ENCODE assay signal across 8 mouse cellular contexts in the genomic region with DNA sequence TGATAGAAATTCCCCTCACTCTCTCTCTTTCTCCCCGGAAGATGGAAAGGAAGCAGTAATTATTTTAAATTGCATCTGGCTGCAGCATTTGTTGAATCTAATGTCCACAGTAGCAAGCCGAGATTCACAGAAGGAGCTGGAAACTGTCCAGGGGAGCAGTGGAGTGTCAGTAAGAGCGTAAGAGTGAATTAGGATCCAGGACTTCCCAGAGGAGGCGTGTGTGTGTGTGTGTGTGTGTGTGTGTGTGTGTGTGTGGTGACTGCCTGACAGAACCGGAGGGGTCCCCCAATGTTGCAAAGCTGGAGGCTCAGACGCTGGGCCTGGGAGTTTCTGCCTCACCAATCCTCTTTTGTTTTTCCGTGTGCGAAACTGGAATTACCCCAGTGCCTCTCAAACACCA. TPM values are rescaled to one million over a fixed set of nuclear protein-coding genes. Genes with fewer than 3 reads are reported as not detected.
DNase-seq lines count a peak whose midpoint lies in the region; ATAC-seq lines count a peak whose summit lies in the region.

No protein-coding gene starts in this region.

- DNase-seq in hindbrain, embryonic 10.5 days (ENCODE audit: low spot score), result no peak
- DNase-seq in hindbrain, embryonic 11.5 days (ENCODE audit: low spot score), result no peak
- peak; percentile 37 for DNase-seq in right cerebral cortex, postnatal 4 days
- no peak for DNase-seq in right cerebral cortex, adult 18-20 months
- no peak for DNase-seq in layer of hippocampus, adult 9-10 months (ENCODE audit: low spot score)
- no peak for DNase-seq in urinary bladder, postnatal 36 days (ENCODE audit: low spot score in 2 of 2)

- no peak overlapping the region for H3K9ac ChIP-seq in hindbrain, embryonic 11.5 days (ENCODE audit: low read depth, low read length)
- peak overlapping the region; percentile 57 for H3K9ac ChIP-seq in hindbrain, embryonic 13.5 days
- H3K9ac ChIP-seq in neural tube, embryonic 15.5 days (replicated peaks), result peak overlapping the region; percentile 33; the same call in 1 of the 2 replicates

- H3K36me3 ChIP-seq in hindbrain, embryonic 10.5 days, result peaks cover 29% of the 10 kb centered on the region
- 0 out of 2 replicates have a peak, but pooled peaks cover 2% of the 10 kb centered on the region for H3K36me3 ChIP-seq in hindbrain, embryonic 11.5 days (ENCODE audit: control insufficient read depth, insufficient read depth, low read length)
- peaks cover 29% of the 10 kb centered on the region for H3K36me3 ChIP-seq in hindbrain, embryonic 13.5 days
- H3K36me3 ChIP-seq in neural tube, embryonic 15.5 days, result peaks cover 29% of the 10 kb centered on the region

- peaks cover 13% of the 10 kb centered on the region for H3K4me1 ChIP-seq in hindbrain, embryonic 10.5 days (replicated peaks)
- no peaks in the 10 kb centered on the region for H3K4me1 ChIP-seq in hindbrain, embryonic 11.5 days (replicated peaks; ENCODE audit: control insufficient read depth, insufficient read depth, low read length)
- peaks cover 24% of the 10 kb centered on the region for H3K4me1 ChIP-seq in hindbrain, embryonic 13.5 days (replicated peaks)
- peaks cover 27% of the 10 kb centered on the region for H3K4me1 ChIP-seq in neural tube, embryonic 15.5 days

- peak overlapping the region; percentile 98 for H3K4me3 ChIP-seq in hindbrain, embryonic 10.5 days
- no peak overlapping the region for H3K4me3 ChIP-seq in hindbrain, embryonic 11.5 days (ENCODE audit: low read depth, low read length)
- H3K4me3 ChIP-seq in hindbrain, embryonic 13.5 days, result peak overlapping the region; percentile 93; the same call in 1 of the 2 replicates
- peak overlapping the region; percentile 95 for H3K4me3 ChIP-seq in neural tube, embryonic 15.5 days (replicated peaks)

- ATAC-seq in hindbrain, embryonic 11.5 days (ENCODE audit: low FRiP score), result no peak
- ATAC-seq in hindbrain, embryonic 13.5 days (ENCODE audit: low FRiP score), result peak; percentile 64; the same call in 1 of the 2 replicates
- peak; percentile 53 for ATAC-seq in neural tube, embryonic 15.5 days (ENCODE audit: low FRiP score)

- WGBS in hindbrain, embryonic 10.5 days, result 54% methylated on average over 8 of the region's 8 CpGs
- 49% methylated on average over 8 of the region's 8 CpGs for WGBS in hindbrain, embryonic 11.5 days
- WGBS in hindbrain, embryonic 13.5 days, result 43% methylated on average over 8 of the region's 8 CpGs
- WGBS in neural tube, embryonic 15.5 days, result 21% methylated on average over 8 of the region's 8 CpGs

- no peak overlapping the region for H3K27ac ChIP-seq in hindbrain, embryonic 10.5 days
- no peak overlapping the region for H3K27ac ChIP-seq in hindbrain, embryonic 11.5 days (ENCODE audit: low read depth, low read length)
- peak overlapping the region; percentile 55 for H3K27ac ChIP-seq in hindbrain, embryonic 13.5 days
- H3K27ac ChIP-seq in neural tube, embryonic 15.5 days (replicated peaks), result peak overlapping the region; percentile 76

- peaks cover 6% of the 10 kb centered on the region; the same call in 1 of the 2 replicates for H3K27me3 ChIP-seq in hindbrain, embryonic 10.5 days (ENCODE audit: insufficient read depth, poor library complexity, severe bottlenecking)
- H3K27me3 ChIP-seq in hindbrain, embryonic 11.5 days (ENCODE audit: control insufficient read depth, insufficient read depth, low read length), result no peaks in the 10 kb centered on the region
- peaks cover 15% of the 10 kb centered on the region for H3K27me3 ChIP-seq in hindbrain, embryonic 13.5 days
- peaks cover 6% of the 10 kb centered on the region for H3K27me3 ChIP-seq in neural tube, embryonic 15.5 days (replicated peaks)

- H3K9me3 ChIP-seq in hindbrain, embryonic 10.5 days, result no peaks in the 10 kb centered on the region
- no peaks in the 10 kb centered on the region for H3K9me3 ChIP-seq in hindbrain, embryonic 11.5 days (ENCODE audit: control insufficient read depth, low read length)
- H3K9me3 ChIP-seq in hindbrain, embryonic 13.5 days, result no peaks in the 10 kb centered on the region
- H3K9me3 ChIP-seq in neural tube, embryonic 15.5 days (replicated peaks), result no peaks in the 10 kb centered on the region

- no peak overlapping the region for H3K4me2 ChIP-seq in hindbrain, embryonic 11.5 days (replicated peaks; ENCODE audit: low read depth, low read length)
- peak overlapping the region; percentile 96 for H3K4me2 ChIP-seq in hindbrain, embryonic 13.5 days
- H3K4me2 ChIP-seq in neural tube, embryonic 15.5 days, result peak overlapping the region; percentile 88

RNA-seq across cellular contexts. Expression of a gene that starts 0.6 kb away (rescaled TPM):
- polyA plus RNA-seq in hindbrain, embryonic 10.5 days (2016; fragmentation: Nextera tagmentation; extraction: Ambion mirVana), result 110 and 120 TPM in 2 replicates
- polyA plus RNA-seq in hindbrain, embryonic 11.5 days (2014; fragmentation: Nextera tagmentation; extraction: Ambion mirVana), result 71.1 and 96.5 TPM in 2 replicates
- polyA plus RNA-seq in hindbrain, embryonic 13.5 days (2015; fragmentation: Nextera tagmentation; extraction: Ambion mirVana), result 189 and 197 TPM in 2 replicates
- 240 and 256 TPM in 2 replicates for polyA plus RNA-seq in neural tube, embryonic 15.5 days (2015; fragmentation: Nextera tagmentation; extraction: Ambion mirVana)

RNA-seq across cellular contexts. Expression of a gene that starts 15.8 kb away (rescaled TPM):
- polyA plus RNA-seq in hindbrain, embryonic 10.5 days (2016; fragmentation: Nextera tagmentation; extraction: Ambion mirVana), result 0.73 and 1.1 TPM in 2 replicates
- polyA plus RNA-seq in hindbrain, embryonic 11.5 days (2014; fragmentation: Nextera tagmentation; extraction: Ambion mirVana), result 0.45 and 0.81 TPM in 2 replicates
- polyA plus RNA-seq in hindbrain, embryonic 13.5 days (2015; fragmentation: Nextera tagmentation; extraction: Ambion mirVana), result 1.7 and 2.0 TPM in 2 replicates
- polyA plus RNA-seq in neural tube, embryonic 15.5 days (2015; fragmentation: Nextera tagmentation; extraction: Ambion mirVana), result 1.7 and 2.0 TPM in 2 replicates

RNA-seq across cellular contexts. Expression of a gene that starts 50.0 kb away (rescaled TPM):
- polyA plus RNA-seq in hindbrain, embryonic 10.5 days (2016; fragmentation: Nextera tagmentation; extraction: Ambion mirVana), result 1.3 and 1.8 TPM in 2 replicates
- 2.1 and 2.2 TPM in 2 replicates for polyA plus RNA-seq in hindbrain, embryonic 11.5 days (2014; fragmentation: Nextera tagmentation; extraction: Ambion mirVana)
- polyA plus RNA-seq in hindbrain, embryonic 13.5 days (2015; fragmentation: Nextera tagmentation; extraction: Ambion mirVana), result 1.3 and 1.9 TPM in 2 replicates
- 1.3 and 1.4 TPM in 2 replicates for polyA plus RNA-seq in neural tube, embryonic 15.5 days (2015; fragmentation: Nextera tagmentation; extraction: Ambion mirVana)

RNA-seq across cellular contexts. Expression of a gene that starts 53.5 kb away (rescaled TPM):
- 1.6 and 1.9 TPM in 2 replicates for polyA plus RNA-seq in hindbrain, embryonic 10.5 days (2016; fragmentation: Nextera tagmentation; extraction: Ambion mirVana)
- 1.4 and 1.7 TPM in 2 replicates for polyA plus RNA-seq in hindbrain, embryonic 11.5 days (2014; fragmentation: Nextera tagmentation; extraction: Ambion mirVana)
- polyA plus RNA-seq in hindbrain, embryonic 13.5 days (2015; fragmentation: Nextera tagmentation; extraction: Ambion mirVana), result 5.0 and 5.5 TPM in 2 replicates
- polyA plus RNA-seq in neural tube, embryonic 15.5 days (2015; fragmentation: Nextera tagmentation; extraction: Ambion mirVana), result 8.1 and 8.7 TPM in 2 replicates

Comparison
In these comparisons a context has a peak if more than half of its experiments do, and no peak if none do; other contexts are left out.
1. H3K27ac ChIP-seq: peak in hindbrain, embryonic 13.5 days (single experiment) and neural tube, embryonic 15.5 days (single experiment); none in hindbrain, embryonic 10.5 days (single experiment) and hindbrain, embryonic 11.5 days (single experiment).